Mouse (Mus musculus) adrenal gland, adult 2 months (tissue): Measurements from ENCODE around the gene Ndufb10. TPM values are rescaled to one million over a fixed set of nuclear protein-coding genes. Genes with fewer than 3 reads are reported as not detected.

Source experiments
- DNase-seq: peaks from one replicate; pipeline ENCODE4 v3.0.0; 2021
- long read RNA-seq: library from polyadenylated mRNA; stranded (forward); transcript quantifications from one replicate; pipeline ENCODE4 v2.0.0, GENCODE M21; 2021
- polyA plus RNA-seq: library from polyadenylated mRNA; depleted of rRNA; stranded (reverse); fragments of >200 nt; gene quantifications from 2 replicates; pipeline ENCODE4 v1.2.3, GENCODE M21; 2012; rRNA removed
- total RNA-seq, 2 experiments: library from RNA; stranded (reverse); gene quantifications; 2 replicates each; pipeline ENCODE4 v1.2.3; 2021

Gene Ndufb10
- total RNA-seq = 100 to 1,000 TPM; 242 to 306 TPM
- 277 and 298 TPM in 2 replicates for polyA plus RNA-seq
- long read RNA-seq, transcript Ndufb10-201 (4 exons, 732 nt) = major isoform, 255 of 266 reads
- long read RNA-seq, partial matches to known transcripts = 4 of 266 reads
- long read RNA-seq, other reads (novel, unspliced or antisense) = 4 of 266 reads

- peak; percentile 95 for DNase-seq
These were observed at the start of gene Ndufb10 for GRCm38 (mm10) chr17:24724184-24724583. Gene Ndufb10 (minus strand): TSS chr17:24724478.

- no peak for DNase-seq
These were observed 49.0 kb upstream of the Ndufb10 start for GRCm38 (mm10) chr17:24773241-24773640.

GRCm38 (mm10) chr17:24769146-24769545 is 44.9 kb upstream of the Ndufb10 start:
- no peak for DNase-seq

GRCm38 (mm10) chr17:24766266-24766875 is 42.1 kb upstream of the Ndufb10 start:
- DNase-seq = no peak

- DNase-seq = no peak
These were observed 41.0 kb upstream of the Ndufb10 start for GRCm38 (mm10) chr17:24765016-24765905.

- no peak for DNase-seq
These were observed 36.8 kb upstream of the Ndufb10 start for GRCm38 (mm10) chr17:24761121-24761520.

- no peak for DNase-seq
These were observed 33.1 kb upstream of the Ndufb10 start for GRCm38 (mm10) chr17:24757394-24757793.

- peak; percentile 66 for DNase-seq
These were observed 28.4 kb upstream of the Ndufb10 start, which contains the start of gene Hs3st6 for GRCm38 (mm10) chr17:24752415-24753394. Gene Hs3st6 (plus strand): TSS chr17:24752988.

- no peak for DNase-seq
These were observed 27.2 kb upstream of the Ndufb10 start for GRCm38 (mm10) chr17:24751528-24751927.

GRCm38 (mm10) chr17:24746986-24747385 is 22.7 kb upstream of the Ndufb10 start:
- DNase-seq = no peak

GRCm38 (mm10) chr17:24745526-24746497 is 21.5 kb upstream of the Ndufb10 start:
- DNase-seq = peak; percentile 79

- no peak for DNase-seq
These were observed 20.1 kb upstream of the Ndufb10 start for GRCm38 (mm10) chr17:24744381-24744780.

- DNase-seq = no peak
These were observed 19.6 kb upstream of the Ndufb10 start for GRCm38 (mm10) chr17:24743896-24744295.

- peak; percentile 72 for DNase-seq
These were observed 18.0 kb upstream of the Ndufb10 start for GRCm38 (mm10) chr17:24742307-24742706.

GRCm38 (mm10) chr17:24739926-24740325 is 15.6 kb upstream of the Ndufb10 start:
- no peak for DNase-seq

- no peak for DNase-seq
These were observed 14.0 kb upstream of the Ndufb10 start for GRCm38 (mm10) chr17:24738238-24738637.

- DNase-seq = peak; percentile 40
These were observed 13.0 kb upstream of the Ndufb10 start for GRCm38 (mm10) chr17:24737135-24737810.

GRCm38 (mm10) chr17:24736330-24737051 is 12.2 kb upstream of the Ndufb10 start, which contains the start of gene Msrb1:
Gene Msrb1 (plus strand): TSS chr17:24736642.
- DNase-seq = peak; percentile 98

- no peak for DNase-seq
These were observed 11.2 kb upstream of the Ndufb10 start for GRCm38 (mm10) chr17:24735446-24735845.
